In the genomic region with DNA sequence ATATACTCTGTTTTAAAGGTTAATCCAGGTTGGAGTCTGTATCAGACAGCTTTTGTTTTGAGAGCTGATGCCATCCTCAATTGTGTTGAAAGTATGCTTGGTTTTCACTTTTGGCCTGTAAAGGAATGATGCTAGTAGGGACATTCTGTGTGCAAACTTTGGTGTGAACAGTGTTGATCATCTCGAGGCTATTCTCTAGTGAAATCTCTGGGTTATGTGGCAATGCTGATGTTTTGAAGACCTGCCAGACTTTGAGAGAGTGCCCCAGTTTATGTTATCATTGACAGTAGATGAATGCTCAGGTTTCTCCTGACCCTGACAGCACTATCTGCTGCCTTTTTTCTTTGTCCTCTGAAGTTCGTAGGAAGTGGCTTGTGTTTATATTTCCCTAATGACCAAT, we compare ENCODE assay signal across 9 mouse cellular contexts. TPM values are rescaled to one million over a fixed set of nuclear protein-coding genes. Genes with fewer than 3 reads are reported as not detected.
DNase-seq lines count a peak whose midpoint lies in the region; ATAC-seq lines count a peak whose summit lies in the region.
"Had no signal": no experiment of that assay in that cellular context is flagged by ENCODE, and none has a peak within 500 bp of the region (broad histone marks: within the 10 kb centered on the region; RNA-seq: fewer than 3 reads in every experiment).

No protein-coding gene starts in this region.

- H3K27ac ChIP-seq in forebrain, embryonic 13.5 days, result no peak overlapping the region
- no peak overlapping the region for H3K27ac ChIP-seq in liver, embryonic 13.5 days

- peak; percentile 49 for DNase-seq in adrenal gland, postnatal 10 days
- DNase-seq in adrenal gland, adult 18-20 months (ENCODE audit: low spot score in 2 of 2), result no peak
- peak; percentile 4 for DNase-seq in 3T3-L1 (ENCODE audit: low read depth, low spot score)
- no peak for DNase-seq in liver, embryonic 13.5 days
- no peak for DNase-seq in ovary, postnatal 36 days (ENCODE audit: low spot score)
- no peak for DNase-seq in frontal cortex, adult 2 months (ENCODE audit: extremely low spot score in 1 of 2, low spot score in 1 of 2)
- no peak for DNase-seq in left cerebral cortex, adult 9 months (ENCODE audit: low spot score in 2 of 2)
- DNase-seq: thymus, postnatal 36 days had no signal

- H3K27me3 ChIP-seq in forebrain, embryonic 13.5 days, result no peaks in the 10 kb centered on the region
- no peaks in the 10 kb centered on the region for H3K27me3 ChIP-seq in liver, embryonic 13.5 days

- no peaks in the 10 kb centered on the region for H3K9me3 ChIP-seq in forebrain, embryonic 13.5 days (replicated peaks)
- no peaks in the 10 kb centered on the region for H3K9me3 ChIP-seq in liver, embryonic 13.5 days (replicated peaks)

- ATAC-seq in forebrain, embryonic 13.5 days, result no peak
- no peak for ATAC-seq in liver, embryonic 13.5 days (ENCODE audit: low read depth)

- H3K36me3 ChIP-seq in forebrain, embryonic 13.5 days (ENCODE audit: poor library complexity, severe bottlenecking), result peaks cover 10% of the 10 kb centered on the region
- peaks cover 11% of the 10 kb centered on the region for H3K36me3 ChIP-seq in liver, embryonic 13.5 days

- H3K4me1 ChIP-seq in forebrain, embryonic 13.5 days, result peaks cover 29% of the 10 kb centered on the region
- peaks cover 70% of the 10 kb centered on the region for H3K4me1 ChIP-seq in liver, embryonic 13.5 days (replicated peaks)

- peak overlapping the region; percentile 93 for H3K4me3 ChIP-seq in forebrain, embryonic 13.5 days
- peak overlapping the region; percentile 98 for H3K4me3 ChIP-seq in liver, embryonic 13.5 days (replicated peaks)

- H3K4me2 ChIP-seq in forebrain, embryonic 13.5 days, result peak overlapping the region; percentile 85
- peak overlapping the region; percentile 89 for H3K4me2 ChIP-seq in liver, embryonic 13.5 days

- 77% methylated on average over 2 of the region's 2 CpGs for WGBS in forebrain, embryonic 13.5 days
- 23% methylated on average over 2 of the region's 2 CpGs for WGBS in liver, embryonic 13.5 days (ENCODE audit: insufficient replicate concordance)

- 0 out of 2 replicates have a peak overlapping the region, but pooled peaks have one; percentile 76 for H3K9ac ChIP-seq in forebrain, embryonic 13.5 days
- H3K9ac ChIP-seq in liver, embryonic 13.5 days, result peak overlapping the region; percentile 56

RNA-seq across cellular contexts. Expression of gene Fam161b, which starts 1.2 kb away (rescaled TPM):
- total RNA-seq in adrenal gland, postnatal 10 days (2021), result 1 to 10 TPM; 1.7 to 4.3 TPM
- 1 to 10 TPM; 3.2 to 4.5 TPM for total RNA-seq in adrenal gland, adult 18-20 months (2021)
- 12.3 and 12.7 TPM in 2 replicates for polyA plus RNA-seq in forebrain, embryonic 13.5 days (2015; fragmentation: Nextera tagmentation; extraction: Ambion mirVana)
- polyA plus RNA-seq in liver, embryonic 13.5 days (2015; fragmentation: Nextera tagmentation; extraction: Ambion mirVana), result 1.4 and 1.5 TPM in 2 replicates
- polyA plus RNA-seq in frontal cortex, adult 2 months (2012; rRNA removed), result 15.1 and 15.5 TPM in 2 replicates

RNA-seq across cellular contexts. Expression of gene Coq6, which starts 1.4 kb away (rescaled TPM):
- total RNA-seq in adrenal gland, postnatal 10 days (2021), result 100 to 1,000 TPM; 100 to 114 TPM
- 10 to 100 TPM; 67.4 to 80.8 TPM for total RNA-seq in adrenal gland, adult 18-20 months (2021)
- polyA plus RNA-seq in forebrain, embryonic 13.5 days (2015; fragmentation: Nextera tagmentation; extraction: Ambion mirVana), result 45.8 and 47.2 TPM in 2 replicates
- polyA plus RNA-seq in liver, embryonic 13.5 days (2015; fragmentation: Nextera tagmentation; extraction: Ambion mirVana), result 29.4 and 29.6 TPM in 2 replicates
- polyA plus RNA-seq in frontal cortex, adult 2 months (2012; rRNA removed), result 34.9 and 38.8 TPM in 2 replicates

RNA-seq across cellular contexts. Expression of gene Entpd5, which starts 46.0 kb away (rescaled TPM):
- 10 to 100 TPM; 66.3 to 74.5 TPM for total RNA-seq in adrenal gland, postnatal 10 days (2021)
- 100 to 1,000 TPM in 1 of 2 experiments, 10 to 100 TPM in 1; 77.4 to 111 TPM for total RNA-seq in adrenal gland, adult 18-20 months (2021)
- 8.8 and 9.9 TPM in 2 replicates for polyA plus RNA-seq in forebrain, embryonic 13.5 days (2015; fragmentation: Nextera tagmentation; extraction: Ambion mirVana)
- 11.5 and 14.1 TPM in 2 replicates for polyA plus RNA-seq in liver, embryonic 13.5 days (2015; fragmentation: Nextera tagmentation; extraction: Ambion mirVana)
- 19.2 and 21.3 TPM in 2 replicates for polyA plus RNA-seq in frontal cortex, adult 2 months (2012; rRNA removed)

RNA-seq across cellular contexts. Expression of gene Bbof1, which starts 46.0 kb away (rescaled TPM):
- total RNA-seq in adrenal gland, postnatal 10 days (2021), result 1 to 10 TPM; 5.7 to 8.4 TPM
- 1 to 10 TPM; 1.4 to 1.5 TPM for total RNA-seq in adrenal gland, adult 18-20 months (2021)
- polyA plus RNA-seq in forebrain, embryonic 13.5 days (2015; fragmentation: Nextera tagmentation; extraction: Ambion mirVana), result 2.4 and 2.6 TPM in 2 replicates
- 0.24 and 0.75 TPM in 2 replicates for polyA plus RNA-seq in liver, embryonic 13.5 days (2015; fragmentation: Nextera tagmentation; extraction: Ambion mirVana)
- polyA plus RNA-seq in frontal cortex, adult 2 months (2012; rRNA removed), result 7.2 and 8.5 TPM in 2 replicates

RNA-seq across cellular contexts. Expression of gene Zfp410, which starts 46.2 kb away (rescaled TPM):
- total RNA-seq in adrenal gland, postnatal 10 days (2021), result 10 to 100 TPM; 38.2 to 48.8 TPM
- 10 to 100 TPM; 31.9 to 40.8 TPM for total RNA-seq in adrenal gland, adult 18-20 months (2021)
- 109 and 120 TPM in 2 replicates for polyA plus RNA-seq in forebrain, embryonic 13.5 days (2015; fragmentation: Nextera tagmentation; extraction: Ambion mirVana)
- 44.5 and 49.1 TPM in 2 replicates for polyA plus RNA-seq in liver, embryonic 13.5 days (2015; fragmentation: Nextera tagmentation; extraction: Ambion mirVana)
- 36.9 and 37.2 TPM in 2 replicates for polyA plus RNA-seq in frontal cortex, adult 2 months (2012; rRNA removed)

Comparison
In these comparisons a context has a peak if more than half of its experiments do, and no peak if none do; other contexts are left out.
1. DNase-seq: peak in adrenal gland, postnatal 10 days (single experiment) and 3T3-L1 (single experiment); none in adrenal gland, adult 18-20 months (0 of 2), liver, embryonic 13.5 days (single experiment), ovary, postnatal 36 days (single experiment), frontal cortex, adult 2 months (0 of 2) and left cerebral cortex, adult 9 months (0 of 2).